Mouse (Mus musculus) layer of hippocampus, adult 18-20 months (tissue): Measurements from ENCODE around the gene Igf2r. TPM values are rescaled to one million over a fixed set of nuclear protein-coding genes. Genes with fewer than 3 reads are reported as not detected.

ENCODE experiments used
- total RNA-seq, 2 experiments: library from RNA; stranded (reverse); gene quantifications; 2 replicates each; pipeline ENCODE4 v1.2.3; 2021

The Igf2r gene
- total RNA-seq, 2 experiments from 2014 or later = 27.4 to 27.8 TPM

Other genes starting within 250 kb of the Igf2r start
- under 1 TPM in 1 of 2 experiments, not detected in 1; 0.20 TPM for gene Slc22a2, start 185.5 kb downstream of the Igf2r start, total RNA-seq
- not detected for gene Slc22a1, start 93.8 kb downstream of the Igf2r start, total RNA-seq
- gene Mas1, start 98.5 kb upstream of the Igf2r start, total RNA-seq = 10 to 100 TPM; 60.6 to 71.7 TPM
- gene Mrgprh, start 106.4 kb upstream of the Igf2r start, total RNA-seq = not detected
- 1 to 10 TPM in 1 of 2 experiments, under 1 TPM in 1; 0.97 to 2.0 TPM for gene Pnldc1, start 140.6 kb upstream of the Igf2r start, total RNA-seq
- 100 to 1,000 TPM; 211 to 215 TPM for gene Tcp1, start 146.0 kb upstream of the Igf2r start, total RNA-seq
- gene Mrpl18, start 146.7 kb upstream of the Igf2r start, total RNA-seq = 10 to 100 TPM; 63.4 to 64.5 TPM
- gene Acat3, start 170.9 kb upstream of the Igf2r start, total RNA-seq = 1 to 10 TPM; 5.8 to 6.5 TPM
- gene Acat2, start 191.1 kb upstream of the Igf2r start, total RNA-seq = 10 to 100 TPM; 48.9 to 49.2 TPM
- gene Wtap, start 224.5 kb upstream of the Igf2r start, total RNA-seq = 10 to 100 TPM; 54.6 to 54.8 TPM
- 100 to 1,000 TPM; 270 to 271 TPM for gene Sod2, start 237.2 kb upstream of the Igf2r start, total RNA-seq